Mouse (Mus musculus) E14TG2a.4 (cell line): Measurements from ENCODE around the gene Allc.

Source experiments
- H3K27me3 ChIP-seq: 2 replicates; pipeline ENCODE4 v1.6.1; 2014; ENCODE audit warnings: low read length, control low read depth; ENCODE audit not compliant: insufficient read depth
- H3K36me3 ChIP-seq: 2 replicates; pipeline ENCODE4 v1.6.1; 2014; ENCODE audit warnings: low read length, control low read depth; ENCODE audit not compliant: insufficient read depth
- H3K4me1 ChIP-seq: replicated peaks from 2 replicates; pipeline ENCODE4 v1.6.1; 2014; ENCODE audit warnings: low read depth, low read length, control low read depth
- H3K4me3 ChIP-seq: replicated peaks from 2 replicates; pipeline ENCODE4 v1.5.1; 2014; ENCODE audit warnings: mild to moderate bottlenecking, low read length
- H3K9me3 ChIP-seq: 2 replicates; pipeline ENCODE4 v1.6.1; 2014; ENCODE audit warnings: low read length, control low read depth
- CTCF ChIP-seq: conservative IDR thresholded peaks from 2 replicates; pipeline ENCODE4 v1.5.1; 2014; ENCODE audit warnings: low read length
- NANOG ChIP-seq: IDR thresholded peaks from 2 replicates; pipeline ENCODE4 v1.6.1; 2014; ENCODE audit warnings: borderline replicate concordance, low read length, mixed read lengths
- POU5F1 ChIP-seq: IDR thresholded peaks from 2 replicates; pipeline ENCODE4 v1.6.1; 2014; ENCODE audit warnings: low read length, borderline replicate concordance

The Allc gene

DNA sequence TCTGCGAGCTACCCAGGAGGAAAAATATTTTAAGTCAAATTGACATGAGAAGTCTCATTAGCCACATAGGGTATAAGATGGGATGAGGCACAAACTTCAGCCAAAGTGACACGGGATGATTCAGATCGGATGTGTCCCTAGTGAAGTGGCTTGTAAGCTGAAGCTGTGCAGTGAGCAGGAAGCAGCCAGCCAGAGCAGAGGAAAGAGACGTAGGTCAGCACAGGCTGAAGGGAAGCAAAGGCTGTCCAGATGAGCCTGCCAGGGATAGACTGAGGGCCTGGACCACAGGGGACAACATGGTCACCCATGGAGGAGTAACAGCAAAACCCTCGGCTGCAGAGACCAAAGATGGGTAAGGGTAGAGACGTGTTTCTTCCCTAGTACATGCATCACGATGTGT is 32.1 kb upstream of the Allc start:
- H3K4me3 ChIP-seq, result no peak overlapping the region
- H3K9me3 ChIP-seq, result peaks cover 25% of the 10 kb centered on the region
- no peaks in the 10 kb centered on the region for H3K4me1 ChIP-seq
- TF ChIP-seq NANOG, result no peak
- TF ChIP-seq POU5F1, result no peak
- TF ChIP-seq CTCF, result no peak
- H3K36me3 ChIP-seq, result no peaks in the 10 kb centered on the region
- H3K27me3 ChIP-seq, result no peaks in the 10 kb centered on the region

DNA sequence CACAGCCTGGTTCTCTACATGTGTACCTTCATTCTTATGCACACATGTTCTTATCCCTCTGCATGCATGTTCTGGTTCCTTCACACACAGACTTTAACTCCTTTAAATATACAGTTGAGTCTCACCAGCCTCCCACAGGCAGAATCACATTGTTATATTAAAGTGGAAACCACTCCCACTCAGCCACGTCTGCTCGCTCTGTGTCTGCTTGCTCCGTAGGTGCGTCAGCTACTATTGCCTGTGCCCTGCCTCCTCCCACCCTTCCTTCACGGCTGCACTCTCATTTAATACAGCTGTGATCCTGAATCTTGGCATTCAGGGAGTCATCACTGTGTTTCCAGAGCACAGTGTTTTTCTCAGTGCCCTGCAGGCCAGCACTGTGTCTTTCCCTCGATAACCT is 30.1 kb upstream of the Allc start:
- TF ChIP-seq NANOG (no peak), POU5F1 (no peak), CTCF (no peak)
- H3K27me3 ChIP-seq, result no peaks in the 10 kb centered on the region
- no peaks in the 10 kb centered on the region for H3K36me3 ChIP-seq
- H3K4me3 ChIP-seq, result no peak overlapping the region
- peaks cover 8% of the 10 kb centered on the region for H3K4me1 ChIP-seq
- peaks cover 25% of the 10 kb centered on the region for H3K9me3 ChIP-seq

DNA sequence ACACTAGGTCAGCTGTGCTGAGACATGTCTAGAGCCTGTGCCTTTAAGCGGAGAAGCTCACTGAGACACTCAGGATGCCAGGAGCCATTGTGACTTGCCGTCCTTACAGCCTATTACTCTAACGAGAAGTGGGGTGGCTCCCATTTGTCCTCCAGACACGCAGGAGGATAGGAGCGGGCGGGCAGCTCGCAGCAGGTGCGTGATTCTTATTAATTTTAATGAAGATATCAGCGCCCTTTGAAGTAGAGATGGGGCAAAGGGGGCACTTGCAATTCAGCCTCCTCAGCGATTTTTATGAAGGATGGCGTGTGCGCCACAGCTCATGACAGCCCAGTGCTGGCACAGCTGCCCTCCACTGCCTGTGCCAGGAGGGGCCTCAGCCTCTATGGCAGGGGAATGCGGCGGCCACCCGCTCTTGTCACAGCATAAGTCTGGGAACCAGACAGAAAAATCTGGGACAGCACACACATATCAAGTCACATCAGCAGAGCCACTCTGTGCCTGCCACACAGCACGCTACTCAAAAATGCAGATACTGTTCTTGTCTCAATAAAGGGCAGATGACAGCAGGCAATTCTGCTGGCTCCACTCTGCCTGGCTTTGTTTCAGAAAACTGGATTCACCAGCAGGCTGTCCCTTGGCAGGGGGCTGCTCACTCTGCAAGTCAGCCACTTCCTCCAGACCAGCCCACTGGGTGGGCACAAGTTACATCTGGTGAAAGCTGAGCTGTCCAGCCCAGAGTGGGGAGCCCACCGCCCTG is 25.4 kb upstream of the Allc start:
- Histone ChIP-seq H3K36me3 (no peaks in the 10 kb centered on the region), H3K4me3 (peak overlapping the region; percentile 65), H3K9me3 (peaks cover 5% of the 10 kb centered on the region; the same call in 1 of the 2 replicates), H3K27me3 (no peaks in the 10 kb centered on the region), H3K4me1 (peaks cover 9% of the 10 kb centered on the region)
- TF ChIP-seq CTCF, result no peak
- no peak for TF ChIP-seq POU5F1
- no peak for TF ChIP-seq NANOG

DNA sequence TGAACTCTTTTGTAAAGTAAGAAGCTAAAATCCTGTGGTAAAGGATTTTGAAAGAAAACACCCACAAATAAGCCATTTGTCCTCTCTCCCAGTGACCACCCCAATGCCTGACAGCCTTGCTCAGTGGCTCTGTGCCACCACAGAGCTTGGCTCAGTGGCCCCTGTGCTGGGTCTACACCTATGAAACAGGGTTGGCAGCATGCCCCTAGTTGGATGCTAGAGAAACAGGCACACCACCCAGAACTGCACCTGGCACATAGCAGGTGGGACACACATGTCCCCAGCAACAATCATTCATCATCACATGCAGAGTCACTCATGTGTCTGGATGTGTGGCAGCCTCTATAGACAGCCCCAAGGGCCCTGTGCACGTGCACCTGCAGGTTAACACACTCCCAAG is 21.2 kb upstream of the Allc start:
- Histone ChIP-seq H3K4me3 (no peak overlapping the region), H3K9me3 (no peaks in the 10 kb centered on the region), H3K4me1 (peaks cover 29% of the 10 kb centered on the region), H3K27me3 (peaks cover 7% of the 10 kb centered on the region), H3K36me3 (no peaks in the 10 kb centered on the region)
- no peak for TF ChIP-seq CTCF
- no peak for TF ChIP-seq NANOG
- no peak for TF ChIP-seq POU5F1

DNA sequence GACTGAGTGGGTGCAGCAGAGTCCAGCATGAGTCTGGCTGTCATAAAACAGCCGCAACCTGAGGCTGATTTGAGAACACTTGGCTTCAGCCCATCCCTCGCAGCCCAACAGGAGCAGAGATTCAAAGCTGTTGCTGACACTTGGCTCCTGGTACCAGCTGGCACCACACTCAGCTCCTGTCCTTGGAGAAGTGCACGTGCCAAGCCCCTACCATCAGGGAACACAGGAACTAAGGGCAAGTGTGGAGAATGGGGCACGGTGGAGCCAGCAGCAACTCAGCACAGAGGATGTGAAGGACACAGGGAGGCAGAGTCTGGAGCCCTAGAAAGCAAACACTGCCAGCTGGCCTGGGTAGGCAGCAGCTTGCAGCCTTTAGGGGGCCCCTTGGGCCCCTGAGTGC is 19.9 kb upstream of the Allc start:
- TF ChIP-seq CTCF (no peak), POU5F1 (no peak), NANOG (no peak)
- H3K27me3 ChIP-seq, result peaks cover 7% of the 10 kb centered on the region
- H3K36me3 ChIP-seq, result no peaks in the 10 kb centered on the region
- H3K9me3 ChIP-seq, result no peaks in the 10 kb centered on the region
- no peak overlapping the region for H3K4me3 ChIP-seq
- peaks cover 19% of the 10 kb centered on the region for H3K4me1 ChIP-seq

DNA sequence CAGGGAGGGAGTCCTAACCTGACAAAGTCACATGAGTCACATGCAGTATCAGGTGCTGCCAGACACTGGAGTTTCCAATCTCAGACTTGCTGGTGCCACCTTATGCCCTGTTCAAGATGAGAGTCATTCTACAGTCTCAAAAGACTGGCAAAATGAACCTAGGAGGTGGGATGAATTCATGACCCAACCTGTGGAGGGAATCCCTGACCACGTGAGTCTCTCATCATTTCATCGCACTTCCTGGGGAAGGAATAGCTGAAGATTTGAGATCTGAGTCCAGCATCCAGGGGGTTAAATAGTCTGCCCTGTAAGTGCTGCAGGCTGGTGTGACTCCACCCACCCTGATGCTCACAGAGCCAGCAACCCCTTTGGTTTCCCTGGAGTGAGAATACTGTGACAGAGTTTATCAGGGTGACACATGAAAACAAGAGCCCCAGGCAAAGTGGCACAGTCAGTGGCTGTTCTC is 16.2 kb upstream of the Allc start:
- no peak overlapping the region for H3K4me3 ChIP-seq
- H3K9me3 ChIP-seq, result peaks cover 7% of the 10 kb centered on the region; the same call in 1 of the 2 replicates
- no peaks in the 10 kb centered on the region for H3K36me3 ChIP-seq
- peaks cover 22% of the 10 kb centered on the region for H3K4me1 ChIP-seq
- H3K27me3 ChIP-seq, result peaks cover 7% of the 10 kb centered on the region
- TF ChIP-seq CTCF (no peak), NANOG (no peak), POU5F1 (no peak)

DNA sequence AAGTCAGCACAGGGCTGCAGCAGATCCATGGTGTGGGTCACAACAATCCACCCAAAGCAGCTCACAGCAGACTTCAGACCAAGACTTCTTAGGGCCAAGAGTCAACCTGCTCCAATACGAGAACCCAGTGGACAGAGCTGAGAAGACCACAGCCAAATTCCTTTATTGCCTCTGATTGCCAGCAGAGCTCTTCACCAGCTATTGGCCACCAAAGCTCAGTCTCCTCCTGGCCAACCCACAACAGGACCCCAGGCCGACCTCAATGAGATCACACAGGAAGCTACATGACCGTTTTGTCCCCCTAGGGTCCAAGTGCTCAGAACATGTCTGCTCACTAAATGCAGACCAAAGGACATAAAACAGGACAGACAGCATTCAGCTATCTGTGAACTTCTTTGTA is 15.8 kb upstream of the Allc start:
- H3K27me3 ChIP-seq, result peaks cover 7% of the 10 kb centered on the region
- peaks cover 7% of the 10 kb centered on the region; the same call in 1 of the 2 replicates for H3K9me3 ChIP-seq
- H3K36me3 ChIP-seq, result no peaks in the 10 kb centered on the region
- no peak for TF ChIP-seq CTCF
- no peak for TF ChIP-seq POU5F1
- no peak for TF ChIP-seq NANOG
- H3K4me1 ChIP-seq, result peaks cover 22% of the 10 kb centered on the region
- no peak overlapping the region for H3K4me3 ChIP-seq

DNA sequence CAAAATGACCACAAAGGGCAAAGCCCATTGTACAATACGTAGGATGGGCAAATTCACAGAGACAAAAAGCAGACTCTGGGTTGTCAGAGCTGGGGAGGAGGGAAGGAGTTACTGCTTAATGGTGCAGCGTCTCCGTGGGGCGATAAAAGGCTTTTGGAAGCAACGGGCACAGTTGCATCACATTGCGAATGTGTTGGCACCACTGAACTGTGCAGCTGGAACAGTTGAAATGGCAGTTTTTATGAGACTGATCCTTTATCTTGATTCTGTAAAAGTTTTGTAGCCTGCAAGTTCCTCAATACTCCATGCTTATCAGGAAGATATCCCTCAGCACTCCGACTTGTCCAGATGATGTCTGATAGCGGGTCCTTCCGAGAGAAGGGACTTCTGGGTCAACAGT is 15.4 kb upstream of the Allc start:
- peaks cover 22% of the 10 kb centered on the region for H3K4me1 ChIP-seq
- TF ChIP-seq POU5F1, result no peak
- no peak for TF ChIP-seq CTCF
- TF ChIP-seq NANOG, result no peak
- H3K9me3 ChIP-seq, result peaks cover 7% of the 10 kb centered on the region; the same call in 1 of the 2 replicates
- no peaks in the 10 kb centered on the region for H3K36me3 ChIP-seq
- peaks cover 7% of the 10 kb centered on the region for H3K27me3 ChIP-seq
- H3K4me3 ChIP-seq, result no peak overlapping the region

DNA sequence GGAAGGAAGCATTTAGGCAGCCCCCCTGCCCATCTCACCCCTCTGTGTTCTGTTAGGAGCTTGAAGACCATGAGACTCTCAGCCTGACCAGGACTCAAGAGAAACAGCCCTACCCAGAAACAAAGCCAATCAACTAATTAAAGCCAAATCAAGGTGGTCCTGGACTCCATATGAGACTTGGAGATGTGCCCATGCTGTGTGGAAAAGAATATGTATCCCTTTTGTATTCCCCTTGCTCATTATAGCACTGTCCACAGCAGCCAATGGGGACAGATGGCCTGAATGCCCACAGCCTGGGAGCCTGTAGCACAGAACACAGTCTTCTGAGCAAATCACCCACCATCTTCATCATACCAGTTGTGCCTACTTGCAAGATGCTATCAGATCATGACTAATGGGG is 14.5 kb upstream of the Allc start:
- TF ChIP-seq CTCF (no peak), NANOG (no peak), POU5F1 (no peak)
- H3K4me3 ChIP-seq, result no peak overlapping the region
- peaks cover 7% of the 10 kb centered on the region for H3K27me3 ChIP-seq
- peaks cover 14% of the 10 kb centered on the region for H3K4me1 ChIP-seq
- H3K36me3 ChIP-seq, result no peaks in the 10 kb centered on the region
- H3K9me3 ChIP-seq, result peaks cover 7% of the 10 kb centered on the region; the same call in 1 of the 2 replicates
